Mouse (Mus musculus) embryonic facial prominence, embryonic 11.5 days (tissue): ENCODE measurements around the gene Rab8b. TPM values are rescaled to one million over a fixed set of nuclear protein-coding genes. Genes with fewer than 3 reads are reported as not detected.

Experiments used
- ATAC-seq: fragments of 200-750 bp; cut with Nextera tagmentation; replicated peaks from 2 replicates; pipeline ENCODE4 v1.8.0; 2017; ENCODE audit warnings: low read depth; ENCODE audit not compliant: insufficient number of reproducible peaks, low FRiP score, low TSS enrichment
- DNase-seq: peaks from one replicate; pipeline ENCODE4 v3.0.0-alpha.2; 2015; ENCODE audit warnings: low spot score
- H3K27ac ChIP-seq: fragments of 300-500 bp; sonication (generic); replicated peaks from 2 replicates; pipeline ENCODE4 v1.5.1; 2014; ENCODE audit warnings: mild to moderate bottlenecking, low read depth, low read length, control low read depth
- H3K27me3 ChIP-seq: fragments of 300-500 bp; sonication (generic); 2 replicates; pipeline ENCODE4 v1.6.1; 2014; ENCODE audit warnings: mild to moderate bottlenecking, low read length, moderate library complexity, mixed read lengths; ENCODE audit not compliant: control insufficient read depth, insufficient read depth
- H3K36me3 ChIP-seq: fragments of 300-500 bp; sonication (generic); replicated peaks from 2 replicates; pipeline ENCODE4 v1.6.1; 2014; ENCODE audit warnings: low read depth, mild to moderate bottlenecking, low read length, moderate library complexity, mixed read lengths; ENCODE audit not compliant: control insufficient read depth, insufficient read depth
- H3K4me1 ChIP-seq: fragments of 300-500 bp; sonication (generic); 2 replicates; pipeline ENCODE4 v1.6.1; 2014; ENCODE audit warnings: low read length, mixed read lengths; ENCODE audit not compliant: control insufficient read depth, insufficient read depth
- H3K4me2 ChIP-seq: fragments of 300-500 bp; sonication (generic); 2 replicates; pipeline ENCODE4 v1.6.1; 2014; ENCODE audit warnings: low read depth, mild to moderate bottlenecking, control low read depth, low read length, moderate library complexity
- H3K4me3 ChIP-seq: fragments of 300-500 bp; sonication (generic); 2 replicates; pipeline ENCODE4 v1.5.1; 2014; ENCODE audit warnings: low read depth, low read length, control low read depth
- H3K9ac ChIP-seq: fragments of 300-500 bp; sonication (generic); replicated peaks from 2 replicates; pipeline ENCODE4 v1.6.1; 2014; ENCODE audit warnings: mild to moderate bottlenecking, control low read depth, low read length
- H3K9me3 ChIP-seq: fragments of 300-500 bp; sonication (generic); replicated peaks from 2 replicates; pipeline ENCODE4 v1.6.1; 2016; ENCODE audit warnings: mild to moderate bottlenecking, low read length, inconsistent platforms, mixed read lengths; ENCODE audit not compliant: control insufficient read depth
- WGBS: fragments of 180-500 bp; shearing (Covaris S2); extraction: QIAGEN DNeasy Blood & Tissue Kit; methylation state at CpG from one replicate; pipeline ENCODE4 v1.1.7; 2014; 5-methylcytosine and 5-hydroxymethylcytosine counted together
- polyA plus RNA-seq: library from polyadenylated mRNA; unstranded; fragments of >200 nt; fragmentation: Nextera tagmentation; extraction: Ambion mirVana; gene quantifications from 2 replicates; pipeline ENCODE4 v1.2.1, GENCODE M21; 2014

Rab8b gene
- polyA plus RNA-seq, 1 experiment from 2014 or later: 18.8 TPM

- 20% methylated on average over 4 of the region's 4 CpGs for WGBS
- Histone ChIP-seq H3K4me2 (peak overlapping the region; percentile 83), H3K27ac (peak overlapping the region; percentile 63), H3K4me1 (no peaks in the 10 kb centered on the region), H3K9ac (peak overlapping the region; percentile 90), H3K4me3 (peak overlapping the region; percentile 93), H3K27me3 (no peaks in the 10 kb centered on the region), H3K36me3 (peaks cover 4% of the 10 kb centered on the region; the same call in 1 of the 2 replicates), H3K9me3 (no peaks in the 10 kb centered on the region)
- ATAC-seq: no peak
- no peak for DNase-seq
Observed at GRCm38 (mm10) chr9:66945161-66945560, 25.7 kb upstream of the Rab8b start.

GRCm38 (mm10) chr9:66938836-66939235 lies 19.3 kb upstream of the Rab8b start:
- peak; percentile 88 for DNase-seq
- Histone ChIP-seq H3K4me3 (no peak overlapping the region), H3K4me2 (no peak overlapping the region), H3K9ac (no peak overlapping the region), H3K27ac (no peak overlapping the region), H3K4me1 (no peaks in the 10 kb centered on the region), H3K36me3 (no peaks in the 10 kb centered on the region), H3K27me3 (no peaks in the 10 kb centered on the region), H3K9me3 (no peaks in the 10 kb centered on the region)
- no peak for ATAC-seq
- 6% methylated on average over 4 of the region's 4 CpGs for WGBS

- WGBS: 83% methylated on average over 8 of the region's 8 CpGs
- no peak for DNase-seq
- H3K4me2 ChIP-seq: no peak overlapping the region
- no peaks in the 10 kb centered on the region for H3K27me3 ChIP-seq
- H3K36me3 ChIP-seq: no peaks in the 10 kb centered on the region
- H3K4me1 ChIP-seq: no peaks in the 10 kb centered on the region
- no peak overlapping the region for H3K27ac ChIP-seq
- no peaks in the 10 kb centered on the region for H3K9me3 ChIP-seq
- H3K4me3 ChIP-seq: no peak overlapping the region
- H3K9ac ChIP-seq: no peak overlapping the region
- no peak for ATAC-seq
Observed at GRCm38 (mm10) chr9:66937507-66937906, 18.0 kb upstream of the Rab8b start.

GRCm38 (mm10) chr9:66933869-66934808 lies 14.7 kb upstream of the Rab8b start:
- Histone ChIP-seq H3K27ac (no peak overlapping the region), H3K9ac (no peak overlapping the region), H3K27me3 (no peaks in the 10 kb centered on the region), H3K9me3 (no peaks in the 10 kb centered on the region), H3K36me3 (no peaks in the 10 kb centered on the region), H3K4me3 (no peak overlapping the region), H3K4me2 (no peak overlapping the region), H3K4me1 (no peaks in the 10 kb centered on the region)
- 64% methylated on average over 19 of the region's 19 CpGs for WGBS
- DNase-seq (peak; percentile 10), ATAC-seq (no peak)

GRCm38 (mm10) chr9:66930351-66930750 lies 10.9 kb upstream of the Rab8b start:
- H3K4me3 ChIP-seq: no peak overlapping the region
- no peaks in the 10 kb centered on the region for H3K4me1 ChIP-seq
- no peaks in the 10 kb centered on the region for H3K9me3 ChIP-seq
- no peak overlapping the region for H3K27ac ChIP-seq
- H3K36me3 ChIP-seq: no peaks in the 10 kb centered on the region
- H3K4me2 ChIP-seq: no peak overlapping the region
- ATAC-seq (no peak), DNase-seq (no peak)
- H3K9ac ChIP-seq: no peak overlapping the region
- no peaks in the 10 kb centered on the region for H3K27me3 ChIP-seq
- WGBS: 65% methylated on average over 7 of the region's 7 CpGs

DNA sequence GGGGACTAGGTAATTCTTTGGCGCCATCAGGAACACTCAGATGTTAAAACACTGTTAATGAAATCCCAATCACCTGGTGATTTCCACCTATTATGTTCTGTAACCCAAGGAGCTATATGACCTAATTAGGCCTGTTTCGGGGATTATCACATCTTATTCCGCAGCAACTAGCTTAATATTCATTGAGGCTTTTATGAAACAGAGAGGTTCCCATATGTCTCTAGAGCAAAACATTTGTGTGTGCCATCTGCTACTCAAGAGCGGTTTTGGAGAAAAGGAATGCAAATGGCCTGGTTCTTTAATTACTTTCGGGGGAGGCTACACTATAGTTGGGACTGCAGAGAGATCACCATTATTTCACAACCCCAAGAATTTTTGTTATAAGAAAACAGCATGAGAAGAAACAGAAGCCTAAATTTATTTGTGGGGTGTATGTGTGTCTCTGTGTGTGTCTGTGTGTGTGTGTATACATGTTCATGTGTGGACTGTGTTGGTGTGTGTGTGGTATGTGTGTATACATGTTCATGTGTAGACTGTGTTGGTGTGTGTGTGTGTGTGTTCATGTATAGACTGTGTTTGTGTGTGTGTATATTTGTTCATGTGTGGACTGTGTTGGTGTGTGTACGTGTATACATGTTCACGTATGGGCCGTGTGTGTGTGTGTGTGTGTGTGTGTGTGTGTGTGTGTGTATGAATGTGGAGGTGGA lies 8.4 kb upstream of the Rab8b start:
- Histone ChIP-seq H3K9ac (no peak overlapping the region), H3K27me3 (no peaks in the 10 kb centered on the region), H3K36me3 (no peaks in the 10 kb centered on the region), H3K27ac (no peak overlapping the region), H3K4me3 (no peak overlapping the region), H3K4me2 (no peak overlapping the region), H3K4me1 (no peaks in the 10 kb centered on the region), H3K9me3 (no peaks in the 10 kb centered on the region)
- DNase-seq (no peak), ATAC-seq (no peak)
- 86% methylated on average over 8 of the region's 8 CpGs for WGBS

- H3K36me3 ChIP-seq: no peaks in the 10 kb centered on the region
- DNase-seq (no peak), ATAC-seq (no peak)
- H3K4me1 ChIP-seq: no peaks in the 10 kb centered on the region
- 75% methylated on average over 3 of the region's 3 CpGs for WGBS
- H3K9ac ChIP-seq: no peak overlapping the region
- H3K27me3 ChIP-seq: no peaks in the 10 kb centered on the region
- H3K9me3 ChIP-seq: no peaks in the 10 kb centered on the region
- no peak overlapping the region for H3K27ac ChIP-seq
- no peak overlapping the region for H3K4me3 ChIP-seq
- no peak overlapping the region for H3K4me2 ChIP-seq
Observed at GRCm38 (mm10) chr9:66925853-66926252, 6.4 kb upstream of the Rab8b start.

GRCm38 (mm10) chr9:66922076-66922475 lies 2.6 kb upstream of the Rab8b start:
- H3K27ac ChIP-seq: no peak overlapping the region
- no peak overlapping the region for H3K4me2 ChIP-seq
- no peak overlapping the region for H3K9ac ChIP-seq
- H3K4me3 ChIP-seq: no peak overlapping the region
- no peaks in the 10 kb centered on the region for H3K27me3 ChIP-seq
- WGBS: 100% methylated on average over 1 of the region's 1 CpGs
- H3K36me3 ChIP-seq: no peaks in the 10 kb centered on the region
- H3K4me1 ChIP-seq: no peaks in the 10 kb centered on the region
- DNase-seq (no peak), ATAC-seq (no peak)
- H3K9me3 ChIP-seq: no peaks in the 10 kb centered on the region
